12 mouse cellular contexts compared by ENCODE assay signal in the genomic region with DNA sequence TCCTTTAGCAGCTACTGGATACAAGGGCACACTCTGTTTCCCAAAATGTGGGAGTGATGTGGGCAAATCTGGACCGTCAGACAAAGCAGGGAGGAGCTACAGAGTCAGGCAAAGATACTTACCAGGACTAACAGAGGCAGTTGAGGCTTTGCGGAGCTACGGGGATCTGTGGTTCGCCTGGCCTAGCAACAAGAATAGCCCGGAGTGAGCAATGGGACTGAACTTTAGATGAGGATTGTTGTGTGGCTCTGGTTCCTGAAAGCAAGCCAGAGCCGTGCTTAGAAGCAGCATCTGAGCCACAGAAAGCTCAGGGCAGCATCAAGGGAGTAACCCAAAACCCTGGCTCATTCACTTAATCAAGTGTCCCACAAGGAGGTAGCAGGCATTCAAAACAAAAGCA. TPM values are rescaled to one million over a fixed set of nuclear protein-coding genes. Genes with fewer than 3 reads are reported as not detected.
A peak's percentile ranks its signal among the peaks of the same experiment; 100 is the strongest.
DNase-seq lines count a peak whose midpoint lies in the region; ATAC-seq and TF ChIP-seq lines count a peak whose summit lies in the region.
"Had no signal": no experiment of that assay in that cellular context is flagged by ENCODE, and none has a peak within 500 bp of the region (broad histone marks: within the 10 kb centered on the region; RNA-seq: fewer than 3 reads in every experiment).

No protein-coding gene starts in this region.

- no peak overlapping the region for H3K4me3 ChIP-seq in forebrain, embryonic 13.5 days
- H3K4me3 ChIP-seq in forebrain, embryonic 12.5 days (replicated peaks), result no peak overlapping the region
- H3K4me3 ChIP-seq in kidney, postnatal 0 days (replicated peaks; ENCODE audit: low read depth, low read length), result no peak overlapping the region
- no peak overlapping the region for H3K4me3 ChIP-seq in embryonic facial prominence, embryonic 13.5 days
- H3K4me3 ChIP-seq in limb, embryonic 13.5 days, result no peak overlapping the region
- H3K4me3 ChIP-seq in heart, embryonic 11.5 days (ENCODE audit: low read depth, low read length), result no peak overlapping the region
- H3K4me3 ChIP-seq: kidney, embryonic 15.5 days; neural tube, embryonic 15.5 days had no signal

- H3K4me1 ChIP-seq in forebrain, embryonic 13.5 days, result peaks cover 10% of the 10 kb centered on the region
- peaks cover 10% of the 10 kb centered on the region; the same call in 1 of the 2 replicates for H3K4me1 ChIP-seq in forebrain, embryonic 12.5 days
- H3K4me1 ChIP-seq in kidney, postnatal 0 days (replicated peaks; ENCODE audit: insufficient read depth, low read length), result no peaks in the 10 kb centered on the region
- H3K4me1 ChIP-seq in embryonic facial prominence, embryonic 13.5 days, result peaks cover 14% of the 10 kb centered on the region
- H3K4me1 ChIP-seq in limb, embryonic 13.5 days, result peaks cover 9% of the 10 kb centered on the region; the same call in 1 of the 2 replicates
- H3K4me1 ChIP-seq in heart, embryonic 11.5 days (ENCODE audit: control insufficient read depth, insufficient read depth, low read length), result peaks cover 1% of the 10 kb centered on the region; the same call in 1 of the 2 replicates

- no peaks in the 10 kb centered on the region for H3K36me3 ChIP-seq in forebrain, embryonic 13.5 days (ENCODE audit: poor library complexity, severe bottlenecking)
- H3K36me3 ChIP-seq in forebrain, embryonic 12.5 days (replicated peaks), result no peaks in the 10 kb centered on the region
- H3K36me3 ChIP-seq in kidney, postnatal 0 days (ENCODE audit: insufficient read depth, low read length), result no peaks in the 10 kb centered on the region
- H3K36me3 ChIP-seq in embryonic facial prominence, embryonic 13.5 days, result no peaks in the 10 kb centered on the region
- H3K36me3 ChIP-seq in limb, embryonic 13.5 days, result no peaks in the 10 kb centered on the region
- no peaks in the 10 kb centered on the region for H3K36me3 ChIP-seq in heart, embryonic 11.5 days (ENCODE audit: control insufficient read depth, insufficient read depth, low read length)
- H3K36me3 ChIP-seq: kidney, embryonic 15.5 days; neural tube, embryonic 15.5 days had no signal

- ATAC-seq in forebrain, embryonic 13.5 days, result 0 out of 2 replicates have a peak, but pooled peaks have one; percentile 10
- ATAC-seq in forebrain, embryonic 12.5 days (ENCODE audit: low FRiP score), result no peak
- ATAC-seq in kidney, postnatal 0 days (replicated peaks; ENCODE audit: low FRiP score, low read depth), result no peak
- ATAC-seq in embryonic facial prominence, embryonic 13.5 days (ENCODE audit: insufficient number of reproducible peaks, insufficient read depth, low FRiP score, low TSS enrichment, low read depth), result no peak
- ATAC-seq in limb, embryonic 13.5 days (ENCODE audit: low FRiP score, low read depth), result peak; percentile 59
- ATAC-seq in heart, embryonic 11.5 days (replicated peaks; ENCODE audit: insufficient number of reproducible peaks, low FRiP score, low TSS enrichment), result no peak
- ATAC-seq: lung, postnatal 0 days had no signal

- no peak for TF ChIP-seq CTCF in kidney, postnatal 0 days (IDR thresholded peaks at IDR 0.05; ENCODE audit: low read depth)

- H3K27ac ChIP-seq in forebrain, embryonic 13.5 days, result peak overlapping the region; percentile 14; the same call in 1 of the 2 replicates
- H3K27ac ChIP-seq in forebrain, embryonic 12.5 days, result no peak overlapping the region
- H3K27ac ChIP-seq in kidney, postnatal 0 days, result no peak overlapping the region
- H3K27ac ChIP-seq in embryonic facial prominence, embryonic 13.5 days, result peak overlapping the region; percentile 63
- peak overlapping the region; percentile 11; the same call in 1 of the 2 replicates for H3K27ac ChIP-seq in limb, embryonic 13.5 days
- no peak overlapping the region for H3K27ac ChIP-seq in heart, embryonic 11.5 days (ENCODE audit: low read depth, low read length)
- H3K27ac ChIP-seq: kidney, embryonic 15.5 days; neural tube, embryonic 15.5 days had no signal

- peak overlapping the region; percentile 7; the same call in 1 of the 2 replicates for H3K4me2 ChIP-seq in forebrain, embryonic 13.5 days
- H3K4me2 ChIP-seq in forebrain, embryonic 12.5 days, result no peak overlapping the region
- no peak overlapping the region for H3K4me2 ChIP-seq in kidney, postnatal 0 days (ENCODE audit: low read length)
- no peak overlapping the region for H3K4me2 ChIP-seq in embryonic facial prominence, embryonic 13.5 days
- no peak overlapping the region for H3K4me2 ChIP-seq in limb, embryonic 13.5 days (replicated peaks)
- no peak overlapping the region for H3K4me2 ChIP-seq in heart, embryonic 11.5 days
- H3K4me2 ChIP-seq: kidney, embryonic 15.5 days; neural tube, embryonic 15.5 days had no signal

- peak; percentile 21 for DNase-seq in kidney, postnatal 0 days (ENCODE audit: low spot score)
- DNase-seq in kidney, postnatal 4 days, result no peak
- DNase-seq in liver, result no peak
- DNase-seq: adrenal gland, postnatal 25 days had no signal

- no peak overlapping the region for H3K9ac ChIP-seq in forebrain, embryonic 13.5 days
- no peak overlapping the region for H3K9ac ChIP-seq in forebrain, embryonic 12.5 days
- H3K9ac ChIP-seq in kidney, postnatal 0 days (ENCODE audit: low read depth, low read length), result no peak overlapping the region
- H3K9ac ChIP-seq in embryonic facial prominence, embryonic 13.5 days, result no peak overlapping the region
- no peak overlapping the region for H3K9ac ChIP-seq in limb, embryonic 13.5 days
- H3K9ac ChIP-seq in heart, embryonic 11.5 days (ENCODE audit: low read depth, low read length), result no peak overlapping the region
- H3K9ac ChIP-seq: kidney, embryonic 15.5 days; neural tube, embryonic 15.5 days had no signal

- H3K27me3 ChIP-seq in forebrain, embryonic 13.5 days, result no peaks in the 10 kb centered on the region
- H3K27me3 ChIP-seq in forebrain, embryonic 12.5 days, result no peaks in the 10 kb centered on the region
- no peaks in the 10 kb centered on the region for H3K27me3 ChIP-seq in kidney, postnatal 0 days (ENCODE audit: insufficient read depth, low read length)
- no peaks in the 10 kb centered on the region for H3K27me3 ChIP-seq in embryonic facial prominence, embryonic 13.5 days
- no peaks in the 10 kb centered on the region for H3K27me3 ChIP-seq in limb, embryonic 13.5 days
- H3K27me3 ChIP-seq in heart, embryonic 11.5 days (ENCODE audit: control insufficient read depth, insufficient read depth, low read length), result no peaks in the 10 kb centered on the region
- H3K27me3 ChIP-seq: kidney, embryonic 15.5 days; neural tube, embryonic 15.5 days had no signal

- H3K9me3 ChIP-seq in forebrain, embryonic 13.5 days (replicated peaks), result no peaks in the 10 kb centered on the region
- H3K9me3 ChIP-seq in forebrain, embryonic 12.5 days, result no peaks in the 10 kb centered on the region
- no peaks in the 10 kb centered on the region for H3K9me3 ChIP-seq in kidney, postnatal 0 days (replicated peaks; ENCODE audit: low read length)
- H3K9me3 ChIP-seq in embryonic facial prominence, embryonic 13.5 days, result no peaks in the 10 kb centered on the region
- no peaks in the 10 kb centered on the region for H3K9me3 ChIP-seq in limb, embryonic 13.5 days
- no peaks in the 10 kb centered on the region for H3K9me3 ChIP-seq in heart, embryonic 11.5 days (replicated peaks; ENCODE audit: control insufficient read depth, low read length)
- H3K9me3 ChIP-seq: kidney, embryonic 15.5 days; neural tube, embryonic 15.5 days had no signal

- 39% methylated on average over 6 of the region's 6 CpGs for WGBS in forebrain, embryonic 13.5 days
- 53% methylated on average over 6 of the region's 6 CpGs for WGBS in forebrain, embryonic 12.5 days
- WGBS in kidney, postnatal 0 days, result 56% methylated on average over 6 of the region's 6 CpGs
- WGBS in embryonic facial prominence, embryonic 13.5 days, result 45% methylated on average over 6 of the region's 6 CpGs
- 60% methylated on average over 6 of the region's 6 CpGs for WGBS in limb, embryonic 13.5 days
- 68% methylated on average over 6 of the region's 6 CpGs for WGBS in heart, embryonic 11.5 days (ENCODE audit: insufficient replicate concordance)

RNA-seq across cellular contexts. Expression of a gene that starts 49.6 kb away (rescaled TPM):
- polyA plus RNA-seq in forebrain, embryonic 13.5 days (2015; fragmentation: Nextera tagmentation; extraction: Ambion mirVana), result 14.8 and 15.6 TPM in 2 replicates
- 23.0 and 23.2 TPM in 2 replicates for polyA plus RNA-seq in forebrain, embryonic 12.5 days (2016; fragmentation: Nextera tagmentation; extraction: Ambion mirVana)
- polyA plus RNA-seq in kidney, postnatal 0 days (2015; fragmentation: Nextera tagmentation; extraction: Ambion mirVana), result 24.7 and 25.9 TPM in 2 replicates
- polyA plus RNA-seq in embryonic facial prominence, embryonic 13.5 days (2015; fragmentation: Nextera tagmentation; extraction: Ambion mirVana), result 22.3 and 27.2 TPM in 2 replicates
- polyA plus RNA-seq in limb, embryonic 13.5 days (2015; fragmentation: Nextera tagmentation; extraction: Ambion mirVana), result 21.8 TPM in 2 replicates
- 19.5 and 20.3 TPM in 2 replicates for polyA plus RNA-seq in heart, embryonic 11.5 days (2014; fragmentation: Nextera tagmentation; extraction: Ambion mirVana)

Comparison
In these comparisons a context has a peak if more than half of its experiments do, and no peak if none do; other contexts are left out.
1. ATAC-seq: peak in forebrain, embryonic 13.5 days (single experiment) and limb, embryonic 13.5 days (single experiment); none in forebrain, embryonic 12.5 days (single experiment), kidney, postnatal 0 days (single experiment), embryonic facial prominence, embryonic 13.5 days (single experiment) and heart, embryonic 11.5 days (single experiment).
2. H3K27ac ChIP-seq: peak in forebrain, embryonic 13.5 days (single experiment), embryonic facial prominence, embryonic 13.5 days (single experiment) and limb, embryonic 13.5 days (single experiment); none in forebrain, embryonic 12.5 days (single experiment), kidney, postnatal 0 days (single experiment) and heart, embryonic 11.5 days (single experiment).